ENCODE assay signal across 9 mouse cellular contexts in the genomic region with DNA sequence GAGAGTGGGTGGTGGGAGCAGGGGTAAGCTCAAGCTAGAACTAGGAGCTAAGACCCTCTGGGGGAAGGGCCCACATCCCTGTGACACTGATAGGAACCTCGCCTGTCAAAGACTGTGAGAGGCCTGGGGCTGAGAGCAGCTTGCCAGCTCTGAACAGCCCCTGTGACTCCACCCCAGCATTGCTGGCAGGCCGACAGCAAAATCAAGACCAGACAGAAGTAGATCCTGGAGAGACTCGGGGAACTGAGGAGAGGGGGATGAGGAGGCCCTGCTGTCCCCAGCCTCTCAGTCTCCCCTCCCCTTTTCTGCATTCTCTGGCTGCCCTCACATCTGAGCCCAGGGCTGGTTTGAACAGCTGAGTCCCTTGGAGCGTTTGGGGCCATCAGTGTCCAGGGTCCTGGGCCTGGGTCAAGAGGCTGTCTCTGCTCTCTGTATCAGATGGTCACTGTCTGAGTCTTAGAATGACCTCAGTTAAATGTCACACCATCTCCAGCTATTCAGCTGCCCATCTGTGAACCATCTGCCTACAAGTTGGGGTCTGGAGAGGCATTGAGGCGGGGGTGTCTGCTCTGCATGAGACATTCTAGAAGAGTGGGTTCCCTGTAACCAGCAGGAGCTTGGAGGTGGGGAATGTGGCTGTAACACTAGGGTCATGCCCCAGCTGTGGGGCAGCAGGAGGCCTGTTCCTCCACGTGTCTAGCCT. TPM values are rescaled to one million over a fixed set of nuclear protein-coding genes. Genes with fewer than 3 reads are reported as not detected.
DNase-seq lines count a peak whose midpoint lies in the region; ATAC-seq and TF ChIP-seq lines count a peak whose summit lies in the region.
"Had no signal": no experiment of that assay in that cellular context is flagged by ENCODE, and none has a peak within 500 bp of the region (broad histone marks: within the 10 kb centered on the region; RNA-seq: fewer than 3 reads in every experiment).

No protein-coding gene starts in this region.

- no peaks in the 10 kb centered on the region for H3K36me3 ChIP-seq in lung, postnatal 0 days (ENCODE audit: insufficient read depth, low read length)
- H3K36me3 ChIP-seq in forebrain, postnatal 0 days (ENCODE audit: insufficient read depth) = no peaks in the 10 kb centered on the region
- no peaks in the 10 kb centered on the region for H3K36me3 ChIP-seq in intestine, embryonic 15.5 days
- no peaks in the 10 kb centered on the region for H3K36me3 ChIP-seq in stomach, embryonic 14.5 days (ENCODE audit: control insufficient read depth, insufficient read depth, low read length)
- no peaks in the 10 kb centered on the region for H3K36me3 ChIP-seq in thymus, adult 2 months (ENCODE audit: control insufficient read depth, insufficient read depth, low read length)

- no peaks in the 10 kb centered on the region for H3K27me3 ChIP-seq in lung, postnatal 0 days (replicated peaks; ENCODE audit: insufficient read depth, low read length)
- no peaks in the 10 kb centered on the region for H3K27me3 ChIP-seq in forebrain, postnatal 0 days (ENCODE audit: insufficient read depth, low read length)
- no peaks in the 10 kb centered on the region for H3K27me3 ChIP-seq in intestine, embryonic 15.5 days (replicated peaks)
- H3K27me3 ChIP-seq in stomach, embryonic 14.5 days (ENCODE audit: control insufficient read depth, insufficient read depth, low read length) = no peaks in the 10 kb centered on the region
- no peaks in the 10 kb centered on the region for H3K27me3 ChIP-seq in thymus, adult 2 months (ENCODE audit: control insufficient read depth, insufficient read depth, low read length)

- WGBS in lung, postnatal 0 days = 25% methylated on average over 6 of the region's 6 CpGs
- 37% methylated on average over 6 of the region's 6 CpGs for WGBS in forebrain, postnatal 0 days
- WGBS in intestine, embryonic 15.5 days = 29% methylated on average over 6 of the region's 6 CpGs
- 27% methylated on average over 6 of the region's 6 CpGs for WGBS in stomach, embryonic 14.5 days
- 67% methylated on average over 6 of the region's 6 CpGs for WGBS in thymus, adult 2 months

- no peak overlapping the region for H3K9ac ChIP-seq in lung, postnatal 0 days (replicated peaks; ENCODE audit: low read depth)
- H3K9ac ChIP-seq in forebrain, postnatal 0 days = no peak overlapping the region
- no peak overlapping the region for H3K9ac ChIP-seq in intestine, embryonic 15.5 days
- H3K9ac ChIP-seq in stomach, embryonic 14.5 days (replicated peaks; ENCODE audit: low read depth, low read length) = no peak overlapping the region

- peak; percentile 46 for DNase-seq in lung, postnatal 0 days (ENCODE audit: low spot score)
- DNase-seq in lung, adult 18-20 months = no peak
- peak; percentile 16 for DNase-seq in forebrain, postnatal 0 days
- no peak for DNase-seq in thymus, adult 2 months
- no peak for DNase-seq in right cerebral cortex, postnatal 25 days
- DNase-seq: kidney, postnatal 4 days had no signal

- TF ChIP-seq EP300 in lung, postnatal 0 days (IDR thresholded peaks at IDR 0.05) = no peak

- H3K4me1 ChIP-seq in lung, postnatal 0 days (ENCODE audit: insufficient read depth, low read depth, low read length) = no peaks in the 10 kb centered on the region
- no peaks in the 10 kb centered on the region for H3K4me1 ChIP-seq in forebrain, postnatal 0 days (ENCODE audit: insufficient read depth)
- peaks cover 17% of the 10 kb centered on the region for H3K4me1 ChIP-seq in intestine, embryonic 15.5 days (replicated peaks)
- H3K4me1 ChIP-seq in stomach, embryonic 14.5 days (ENCODE audit: control insufficient read depth, insufficient read depth, low read length) = peaks cover 16% of the 10 kb centered on the region
- no peaks in the 10 kb centered on the region for H3K4me1 ChIP-seq in thymus, adult 2 months (replicated peaks; ENCODE audit: control insufficient read depth, insufficient read depth, low read length)

- peak; percentile 34 for ATAC-seq in lung, postnatal 0 days
- ATAC-seq in forebrain, postnatal 0 days = peak; percentile 60
- peak; percentile 59 for ATAC-seq in intestine, embryonic 15.5 days
- peak; percentile 48; the same call in 1 of the 2 replicates for ATAC-seq in stomach, embryonic 14.5 days (ENCODE audit: insufficient number of reproducible peaks, insufficient read depth, low FRiP score, low read depth)

- H3K4me2 ChIP-seq in lung, postnatal 0 days (replicated peaks; ENCODE audit: low read depth, low read length) = no peak overlapping the region
- no peak overlapping the region for H3K4me2 ChIP-seq in forebrain, postnatal 0 days (ENCODE audit: low read depth)
- H3K4me2 ChIP-seq in intestine, embryonic 15.5 days (replicated peaks) = no peak overlapping the region
- no peak overlapping the region for H3K4me2 ChIP-seq in stomach, embryonic 14.5 days (replicated peaks; ENCODE audit: low read depth, low read length)

- H3K9me3 ChIP-seq in lung, postnatal 0 days (ENCODE audit: low read length) = no peaks in the 10 kb centered on the region
- no peaks in the 10 kb centered on the region for H3K9me3 ChIP-seq in forebrain, postnatal 0 days (ENCODE audit: low read length)
- no peaks in the 10 kb centered on the region for H3K9me3 ChIP-seq in intestine, embryonic 15.5 days
- no peaks in the 10 kb centered on the region for H3K9me3 ChIP-seq in stomach, embryonic 14.5 days (ENCODE audit: control insufficient read depth, low read depth, low read length)

- H3K27ac ChIP-seq in lung, postnatal 0 days (ENCODE audit: low read length) = no peak overlapping the region
- H3K27ac ChIP-seq in forebrain, postnatal 0 days (ENCODE audit: low read depth, low read length) = no peak overlapping the region
- peak overlapping the region; percentile 6; the same call in 1 of the 2 replicates for H3K27ac ChIP-seq in intestine, embryonic 15.5 days
- no peak overlapping the region for H3K27ac ChIP-seq in stomach, embryonic 14.5 days (ENCODE audit: low read length)
- no peak overlapping the region for H3K27ac ChIP-seq in thymus, adult 2 months (ENCODE audit: control insufficient read depth, insufficient read depth, low read length)
- H3K27ac ChIP-seq: macrophage had no signal

- TF ChIP-seq POLR2A in thymus, adult 2 months (IDR thresholded peaks at IDR 0.05; ENCODE audit: control insufficient read depth, extremely low read depth, insufficient read depth, low read length, poor library complexity) = no peak

- no peak overlapping the region for H3K4me3 ChIP-seq in lung, postnatal 0 days (ENCODE audit: low read depth, low read length)
- H3K4me3 ChIP-seq in forebrain, postnatal 0 days (ENCODE audit: low read depth, low read length) = no peak overlapping the region
- H3K4me3 ChIP-seq in intestine, embryonic 15.5 days (replicated peaks) = no peak overlapping the region
- no peak overlapping the region for H3K4me3 ChIP-seq in stomach, embryonic 14.5 days (ENCODE audit: low read depth, low read length)
- H3K4me3 ChIP-seq in thymus, adult 2 months (ENCODE audit: control insufficient read depth, insufficient read depth, low read length) = no peak overlapping the region

- no peak for TF ChIP-seq CTCF in lung, postnatal 0 days (IDR thresholded peaks at IDR 0.05)
- no peak for TF ChIP-seq CTCF in forebrain, postnatal 0 days (IDR thresholded peaks at IDR 0.05; ENCODE audit: low read depth)
- TF ChIP-seq CTCF in thymus, adult 2 months (IDR thresholded peaks at IDR 0.05; ENCODE audit: borderline replicate concordance, control insufficient read depth, extremely low read depth, insufficient read depth, low read length, poor library complexity) = no peak

RNA-seq across cellular contexts. Expression of gene Megf6, which starts 53.9 kb away (rescaled TPM):
- 24.1 and 25.5 TPM in 2 replicates for polyA plus RNA-seq in lung, postnatal 0 days (2015; fragmentation: Nextera tagmentation; extraction: Ambion mirVana)
- total RNA-seq in forebrain, postnatal 0 days (2014; rRNA removed) = 22.2 and 36.5 TPM in 2 replicates
- polyA plus RNA-seq in forebrain, postnatal 0 days (2015; fragmentation: Nextera tagmentation; extraction: Ambion mirVana) = 5.6 and 7.7 TPM in 2 replicates
- 13.1 and 14.2 TPM in 2 replicates for polyA plus RNA-seq in intestine, embryonic 15.5 days (2015; fragmentation: Nextera tagmentation; extraction: Ambion mirVana)
- 16.8 and 20.9 TPM in 2 replicates for polyA plus RNA-seq in stomach, embryonic 14.5 days (2014; fragmentation: Nextera tagmentation; extraction: Ambion mirVana)
- 11.0 and 19.0 TPM in 2 replicates for polyA plus RNA-seq in thymus, adult 2 months (2012; rRNA removed)
- polyA plus RNA-seq: macrophage had no signal

Comparison
In these comparisons a context has a peak if more than half of its experiments do, and no peak if none do; other contexts are left out.
1. DNase-seq: peak in lung, postnatal 0 days (single experiment) and forebrain, postnatal 0 days (single experiment); none in lung, adult 18-20 months (0 of 2), thymus, adult 2 months (single experiment) and right cerebral cortex, postnatal 25 days (single experiment).
2. Peak in every context shown above with its lines, with median percentiles within 50 percentile points of each other: ATAC-seq.